Mouse (Mus musculus): ENCODE results near the gene Cyb561a3. TPM values are rescaled to one million over a fixed set of nuclear protein-coding genes. Genes with fewer than 3 reads are reported as not detected.

Cyb561a3 gene
- polyA plus RNA-seq, 1 experiment, result 31.6 TPM

DNA sequence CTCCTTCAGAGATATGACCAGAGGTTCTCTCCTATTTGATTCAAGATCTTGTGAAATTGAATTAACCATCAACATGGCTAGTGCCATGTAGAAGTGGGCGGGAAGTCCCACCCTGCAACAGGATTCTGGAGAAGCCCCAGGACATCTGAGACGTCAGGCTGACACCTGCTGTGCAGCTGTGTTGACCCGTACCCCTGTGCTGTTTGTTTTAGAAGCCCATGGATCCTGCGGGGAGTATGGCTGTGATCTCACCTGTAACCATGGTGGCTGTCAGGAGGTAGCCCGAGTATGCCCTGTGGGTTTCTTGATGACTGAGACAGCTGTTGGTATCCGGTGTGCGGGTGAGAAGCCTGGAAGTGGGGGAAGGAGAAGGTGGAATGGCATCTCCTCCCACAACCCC is 60.9 kb downstream of the Cyb561a3 start:
- Histone ChIP-seq H3K4me3 (ENCODE audit: low read depth, low read length) (no peak overlapping the region), H3K27ac (ENCODE audit: insufficient read depth, low read depth, low read length) (peak overlapping the region; percentile 55; the same call in 1 of the 2 replicates), H3K36me3 (ENCODE audit: control insufficient read depth, insufficient read depth, low read length) (no peaks in the 10 kb centered on the region), H3K4me1 (ENCODE audit: control insufficient read depth, insufficient read depth, insufficient read length, low read length) (peaks cover 20% of the 10 kb centered on the region), H3K27me3 (ENCODE audit: control insufficient read depth, insufficient read depth, low read length) (no peaks in the 10 kb centered on the region)
- TF ChIP-seq CTCF (IDR thresholded peaks at IDR 0.05; ENCODE audit: extremely low read depth, insufficient read length, insufficient replicate concordance, low read depth, low read length) (no peak), POLR2A (IDR thresholded peaks at IDR 0.05; ENCODE audit: low read depth, low read length) (no peak)
- 31% methylated on average over 7 of the region's 7 CpGs for WGBS

DNA sequence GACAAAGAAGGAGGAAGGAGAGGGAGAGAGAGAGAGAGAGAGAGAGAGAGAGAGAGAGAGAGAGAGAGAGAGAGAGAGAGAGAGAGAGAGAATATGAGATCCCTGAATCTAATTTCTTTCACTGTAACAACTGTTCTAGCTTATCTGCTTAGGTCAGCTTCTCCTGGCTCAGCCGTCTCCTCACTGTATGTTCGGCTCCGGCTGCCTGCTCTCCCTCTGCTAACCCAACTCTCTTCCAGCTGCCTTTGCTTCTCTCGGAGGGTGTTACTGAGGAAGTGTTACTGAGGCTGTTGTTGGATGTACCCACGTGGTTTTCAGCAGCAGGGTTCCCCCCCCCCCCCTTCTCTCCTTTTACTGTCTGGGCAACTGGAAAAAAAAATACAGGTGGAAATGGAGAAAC is 63.1 kb downstream of the Cyb561a3 start:
- 48% methylated on average over 5 of the region's 5 CpGs for WGBS
- Histone ChIP-seq H3K36me3 (ENCODE audit: control insufficient read depth, insufficient read depth, low read length) (no peaks in the 10 kb centered on the region), H3K4me1 (ENCODE audit: control insufficient read depth, insufficient read depth, insufficient read length, low read length) (peaks cover 15% of the 10 kb centered on the region), H3K4me3 (ENCODE audit: low read depth, low read length) (no peak overlapping the region), H3K27ac (ENCODE audit: insufficient read depth, low read depth, low read length) (no peak overlapping the region), H3K27me3 (ENCODE audit: control insufficient read depth, insufficient read depth, low read length) (no peaks in the 10 kb centered on the region)
- TF ChIP-seq CTCF (IDR thresholded peaks at IDR 0.05; ENCODE audit: extremely low read depth, insufficient read length, insufficient replicate concordance, low read depth, low read length), result no peak
- no peak for TF ChIP-seq POLR2A (IDR thresholded peaks at IDR 0.05; ENCODE audit: low read depth, low read length)

DNA sequence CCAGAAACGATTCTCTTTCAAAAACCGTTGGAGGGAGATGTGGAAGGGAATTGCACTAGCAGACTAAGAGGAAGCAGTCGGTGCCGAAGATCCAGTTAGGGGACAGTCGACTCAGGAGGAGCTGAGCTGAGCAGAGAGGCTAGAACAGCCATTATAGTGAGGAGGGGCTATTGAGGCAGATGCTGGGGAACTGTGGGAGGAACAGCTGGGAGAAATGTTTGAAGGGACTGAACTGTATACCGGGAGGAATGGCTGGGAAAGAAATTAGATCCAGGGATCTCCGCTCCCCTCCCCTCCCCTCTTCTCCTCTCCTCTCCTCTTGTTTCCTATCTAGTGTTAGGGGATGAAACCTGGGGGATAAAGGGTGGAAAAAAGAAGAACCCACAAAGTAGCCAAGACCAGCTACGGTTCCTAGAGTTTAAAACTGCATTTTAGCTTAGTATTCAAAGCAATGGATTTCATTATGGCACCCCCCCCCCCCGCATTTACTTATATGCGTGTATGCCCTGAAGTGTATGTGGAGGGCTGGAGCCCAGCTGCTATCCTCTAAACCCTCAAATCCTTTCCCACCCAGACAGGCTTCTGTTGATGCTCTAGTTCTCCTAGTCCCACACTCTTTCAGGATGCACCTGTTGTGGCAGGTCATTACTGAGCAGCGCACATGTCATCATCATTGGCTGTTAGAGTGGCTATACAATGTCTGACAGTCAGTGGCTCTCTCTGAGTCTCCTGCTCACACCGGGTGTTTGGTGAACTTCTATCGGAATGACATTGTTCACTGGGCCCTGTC is 63.8 kb downstream of the Cyb561a3 start:
- WGBS, result 68% methylated on average over 13 of the region's 13 CpGs
- H3K4me1 ChIP-seq (ENCODE audit: control insufficient read depth, insufficient read depth, insufficient read length, low read length), result peaks cover 12% of the 10 kb centered on the region; the same call in 1 of the 2 replicates
- TF ChIP-seq POLR2A (IDR thresholded peaks at IDR 0.05; ENCODE audit: low read depth, low read length), result no peak
- TF ChIP-seq CTCF (IDR thresholded peaks at IDR 0.05; ENCODE audit: extremely low read depth, insufficient read length, insufficient replicate concordance, low read depth, low read length), result no peak
- H3K27ac ChIP-seq (ENCODE audit: insufficient read depth, low read depth, low read length), result no peak overlapping the region
- no peaks in the 10 kb centered on the region for H3K36me3 ChIP-seq (ENCODE audit: control insufficient read depth, insufficient read depth, low read length)
- H3K4me3 ChIP-seq (ENCODE audit: low read depth, low read length), result no peak overlapping the region
- H3K27me3 ChIP-seq (ENCODE audit: control insufficient read depth, insufficient read depth, low read length), result no peaks in the 10 kb centered on the region

Other genes starting within 250 kb of the Cyb561a3 start
- 2.6 and 10.5 TPM in 2 replicates for gene Syt7, start 188.1 kb upstream of the Cyb561a3 start, polyA plus RNA-seq (2012; rRNA removed)
- gene Lrrc10b, start 119.7 kb upstream of the Cyb561a3 start, polyA plus RNA-seq (2012; rRNA removed), result 5.5 and 5.9 TPM in 2 replicates
- gene Ppp1r32, start 94.2 kb upstream of the Cyb561a3 start, polyA plus RNA-seq (2012; rRNA removed), result 0.41 and 0.87 TPM in 2 replicates
- gene Cpsf7, start 51.9 kb upstream of the Cyb561a3 start, polyA plus RNA-seq (2012; rRNA removed), result 11.1 and 24.9 TPM in 2 replicates
- 10.3 and 17.1 TPM in 2 replicates for gene Sdhaf2, start 51.0 kb upstream of the Cyb561a3 start, polyA plus RNA-seq (2012; rRNA removed)
- 3.2 and 3.7 TPM in 2 replicates for gene Tmem216, start 20.9 kb upstream of the Cyb561a3 start, polyA plus RNA-seq (2012; rRNA removed)
- gene Tmem138, start 190 bp downstream of the Cyb561a3 start, polyA plus RNA-seq (2012; rRNA removed), result 3.1 and 3.4 TPM in 2 replicates
- gene Ddb1, start 28.2 kb downstream of the Cyb561a3 start, polyA plus RNA-seq (2012; rRNA removed), result 37.7 and 57.2 TPM in 2 replicates
- gene Tkfc, start 28.5 kb downstream of the Cyb561a3 start, polyA plus RNA-seq (2012; rRNA removed), result 124 and 224 TPM in 2 replicates
- gene Vwce, start 57.0 kb downstream of the Cyb561a3 start, polyA plus RNA-seq (2012; rRNA removed), result 5.5 and 11.3 TPM in 2 replicates
- 1.1 TPM in 1 of 2 replicates, not detected in the other for gene Pga5, start 100.9 kb downstream of the Cyb561a3 start, polyA plus RNA-seq (2012; rRNA removed)
- 20.2 and 37.6 TPM in 2 replicates for gene Vps37c, start 111.6 kb downstream of the Cyb561a3 start, polyA plus RNA-seq (2012; rRNA removed)
- gene Cd5, start 161.8 kb downstream of the Cyb561a3 start, polyA plus RNA-seq (2012; rRNA removed), result 2.2 and 2.6 TPM in 2 replicates

All from small intestine, adult 2 months (tissue).